Mouse (Mus musculus) C2C12 (cell line): Measurements from ENCODE around the gene Dusp22.

Experiments
- CEBPB ChIP-seq: IDR thresholded peaks from one replicate; pipeline ENCODE4 v1.6.1; 2011; ENCODE audit warnings: low read depth, mild to moderate bottlenecking, control low read depth, moderate library complexity
- CTCF ChIP-seq: IDR thresholded peaks from one replicate; pipeline ENCODE4 v1.5.1; 2011; ENCODE audit not compliant: control insufficient read depth, insufficient read depth, insufficient read length
- FOSL1 ChIP-seq: IDR thresholded peaks from one replicate; pipeline ENCODE4 v1.8.0; 2011; ENCODE audit warnings: mild to moderate bottlenecking, low read length; ENCODE audit not compliant: poor library complexity, insufficient read depth, severe bottlenecking
- MAX ChIP-seq: IDR thresholded peaks from one replicate; pipeline ENCODE4 v1.6.1; 2011; ENCODE audit warnings: mild to moderate bottlenecking, control low read depth
- MYOD1 ChIP-seq: IDR thresholded peaks from one replicate; pipeline ENCODE4 v1.6.1; 2011; ENCODE audit warnings: low read depth; ENCODE audit not compliant: control insufficient read depth, insufficient read length
- MYOG ChIP-seq: IDR thresholded peaks from one replicate; pipeline ENCODE4 v1.6.1; 2011; ENCODE audit not compliant: control insufficient read depth, insufficient read length; ENCODE audit errors: extremely low read depth
- USF1 ChIP-seq: IDR thresholded peaks from one replicate; pipeline ENCODE4 v1.6.1; 2011; ENCODE audit warnings: low read depth, mild to moderate bottlenecking, control low read depth, moderate library complexity

GRCm38 (mm10) chr13:30684614-30685122, 24.9 kb downstream of the Dusp22 start:
- TF ChIP-seq CTCF = no peak
- no peak for TF ChIP-seq MYOG
- TF ChIP-seq MAX = no peak
- no peak for TF ChIP-seq USF1
- TF ChIP-seq CEBPB = no peak
- TF ChIP-seq MYOD1 = no peak
- TF ChIP-seq FOSL1 = no peak
